Comparison of ENCODE assay signal across 8 mouse cellular contexts in the genomic region with DNA sequence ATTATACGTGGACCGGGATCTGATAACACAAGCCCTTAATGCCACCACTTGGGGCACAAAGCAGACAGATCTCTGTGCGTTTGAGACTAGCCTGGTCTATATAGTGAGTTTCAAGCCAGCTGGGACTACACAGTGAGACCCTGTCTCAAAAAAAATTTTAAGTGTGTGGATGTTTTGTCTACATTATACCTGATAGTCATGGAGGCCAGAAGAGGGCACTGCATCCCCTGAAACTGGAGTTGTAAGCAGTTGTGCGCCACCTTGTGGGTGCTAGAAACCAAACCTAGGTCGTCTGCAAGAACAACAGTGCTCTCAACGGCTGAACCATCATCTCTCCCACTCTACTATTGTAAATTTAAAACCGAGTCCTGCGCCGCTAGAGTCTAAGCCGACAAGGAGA. TPM values are rescaled to one million over a fixed set of nuclear protein-coding genes. Genes with fewer than 3 reads are reported as not detected.
DNase-seq lines count a peak whose midpoint lies in the region; ATAC-seq and TF ChIP-seq lines count a peak whose summit lies in the region.

No protein-coding gene starts in this region.

- peak; percentile 64 for TF ChIP-seq CTCF in heart, postnatal 0 days (IDR thresholded peaks at IDR 0.05; ENCODE audit: low read depth)
- TF ChIP-seq CTCF in lung, embryonic 14.5 days (IDR thresholded peaks at IDR 0.05; ENCODE audit: low read depth), result peak; percentile 89

- no peaks in the 10 kb centered on the region for H3K36me3 ChIP-seq in ES-E14 (ENCODE audit: control insufficient read depth, insufficient read depth, low read length, poor library complexity, severe bottlenecking)
- no peaks in the 10 kb centered on the region for H3K36me3 ChIP-seq in erythroblast, embryonic 14.5 days (ENCODE audit: control insufficient read depth)
- H3K36me3 ChIP-seq in heart, postnatal 0 days (replicated peaks; ENCODE audit: control insufficient read depth, insufficient read depth, low read length), result no peaks in the 10 kb centered on the region
- H3K36me3 ChIP-seq in lung, embryonic 14.5 days (ENCODE audit: insufficient read depth), result no peaks in the 10 kb centered on the region
- no peaks in the 10 kb centered on the region for H3K36me3 ChIP-seq in neural tube, embryonic 15.5 days

- H3K27ac ChIP-seq in ES-E14 (ENCODE audit: insufficient read depth, low read depth, low read length, poor library complexity, severe bottlenecking), result no peak overlapping the region
- no peak overlapping the region for H3K27ac ChIP-seq in heart, postnatal 0 days (ENCODE audit: low read depth)
- H3K27ac ChIP-seq in lung, embryonic 14.5 days (ENCODE audit: low read depth), result peak overlapping the region; percentile 30; the same call in 1 of the 2 replicates
- H3K27ac ChIP-seq in neural tube, embryonic 15.5 days (replicated peaks), result peak overlapping the region; percentile 19; the same call in 1 of the 2 replicates

- no peaks in the 10 kb centered on the region for H3K27me3 ChIP-seq in erythroblast, embryonic 14.5 days (ENCODE audit: control insufficient read depth)
- H3K27me3 ChIP-seq in heart, postnatal 0 days (ENCODE audit: control insufficient read depth, insufficient read depth, low read length), result no peaks in the 10 kb centered on the region
- no peaks in the 10 kb centered on the region for H3K27me3 ChIP-seq in lung, embryonic 14.5 days (ENCODE audit: insufficient read depth, low read length)
- no peaks in the 10 kb centered on the region for H3K27me3 ChIP-seq in neural tube, embryonic 15.5 days (replicated peaks)

- H3K9me3 ChIP-seq in ES-E14 (ENCODE audit: control insufficient read depth, insufficient read depth, low read depth, low read length), result no peaks in the 10 kb centered on the region
- peaks cover 6% of the 10 kb centered on the region for H3K9me3 ChIP-seq in erythroblast, embryonic 14.5 days (ENCODE audit: control insufficient read depth, low read length)
- no peaks in the 10 kb centered on the region for H3K9me3 ChIP-seq in heart, postnatal 0 days (replicated peaks; ENCODE audit: control insufficient read depth, low read length)
- H3K9me3 ChIP-seq in lung, embryonic 14.5 days (ENCODE audit: low read depth, low read length), result no peaks in the 10 kb centered on the region
- no peaks in the 10 kb centered on the region for H3K9me3 ChIP-seq in neural tube, embryonic 15.5 days (replicated peaks)

- in situ Hi-C loops in ES-E14 (cut with MboI; ENCODE audit: low sequenced_read_pairs in 2 of 2, unreplicated experiment in 2 of 2), result no loop called here

- peak; percentile 22; the same call in 1 of the 2 replicates for ATAC-seq in heart, postnatal 0 days (ENCODE audit: insufficient read depth, low read depth)
- peak; percentile 53 for ATAC-seq in lung, embryonic 14.5 days (ENCODE audit: insufficient read depth)
- ATAC-seq in neural tube, embryonic 15.5 days (ENCODE audit: low FRiP score), result peak; percentile 68

- WGBS in heart, postnatal 0 days, result 29% methylated on average over 10 of the region's 10 CpGs
- WGBS in lung, embryonic 14.5 days, result 24% methylated on average over 10 of the region's 10 CpGs
- 24% methylated on average over 10 of the region's 10 CpGs for WGBS in neural tube, embryonic 15.5 days

- peak overlapping the region; percentile 73 for H3K4me2 ChIP-seq in heart, postnatal 0 days (ENCODE audit: low read depth, low read length)
- peak overlapping the region; percentile 85 for H3K4me2 ChIP-seq in lung, embryonic 14.5 days
- H3K4me2 ChIP-seq in neural tube, embryonic 15.5 days, result peak overlapping the region; percentile 88

- peak; percentile 94 for DNase-seq in ES-E14 (ENCODE audit: low read depth, low spot score)
- peak; percentile 61 for DNase-seq in c-Kit-negative CD71-positive TER-119-positive erythroid progenitor cells, embryonic 14.5 days (ENCODE audit: low read depth, low spot score)
- peak; percentile 61 for DNase-seq in heart, postnatal 0 days (ENCODE audit: low spot score)
- peak; percentile 80 to 89 for DNase-seq in kidney, postnatal 36 days
- DNase-seq in lung, embryonic 14.5 days, result peak; percentile 90
- DNase-seq in thymus, adult 18-20 months, result peak; percentile 61 to 69

- H3K9ac ChIP-seq in ES-E14 (ENCODE audit: insufficient read depth, low read depth, low read length, poor library complexity, severe bottlenecking), result no peak overlapping the region
- H3K9ac ChIP-seq in heart, postnatal 0 days (replicated peaks; ENCODE audit: low read depth, low read length), result no peak overlapping the region
- H3K9ac ChIP-seq in lung, embryonic 14.5 days, result no peak overlapping the region
- no peak overlapping the region for H3K9ac ChIP-seq in neural tube, embryonic 15.5 days (replicated peaks)

- H3K4me3 ChIP-seq in ES-E14 (ENCODE audit: insufficient read depth in 1 of 2, low read depth in 1 of 2, low read length in 2 of 2, poor library complexity in 1 of 2, severe bottlenecking in 1 of 2), result peak overlapping the region in 1 of 2 experiments; percentile 85; a peak in 2 of 4 replicates
- peak overlapping the region; percentile 81 for H3K4me3 ChIP-seq in erythroblast, embryonic 14.5 days (replicated peaks)
- peak overlapping the region; percentile 80; the same call in 1 of the 2 replicates for H3K4me3 ChIP-seq in heart, postnatal 0 days (ENCODE audit: low read depth, low read length)
- H3K4me3 ChIP-seq in lung, embryonic 14.5 days (ENCODE audit: low read depth, low read length), result peak overlapping the region; percentile 79
- H3K4me3 ChIP-seq in neural tube, embryonic 15.5 days (replicated peaks), result peak overlapping the region; percentile 72

- H3K4me1 ChIP-seq in ES-E14 (ENCODE audit: control insufficient read depth in 2 of 2, insufficient read depth in 2 of 2, low read length in 2 of 2, poor library complexity in 1 of 2), result no peaks in the 10 kb centered on the region; a peak in 1 of 4 replicates
- peaks cover 20% of the 10 kb centered on the region for H3K4me1 ChIP-seq in erythroblast, embryonic 14.5 days (ENCODE audit: control insufficient read depth)
- peaks cover 5% of the 10 kb centered on the region for H3K4me1 ChIP-seq in heart, postnatal 0 days (ENCODE audit: control insufficient read depth, insufficient read depth)
- H3K4me1 ChIP-seq in lung, embryonic 14.5 days (ENCODE audit: insufficient read depth), result no peaks in the 10 kb centered on the region
- peaks cover 11% of the 10 kb centered on the region for H3K4me1 ChIP-seq in neural tube, embryonic 15.5 days

- TF ChIP-seq EP300 in heart, postnatal 0 days (IDR thresholded peaks at IDR 0.05; ENCODE audit: low read depth), result no peak

TF ChIP-seq in ES-E14, 5 proteins besides CTCF, POLR2A, EP300 and RAD21:
- TF ChIP-seq ZNF384 (IDR thresholded peaks at IDR 0.05; ENCODE audit: low read depth, low read length), result peak; percentile 80
- no peak for TF ChIP-seq MAFK (IDR thresholded peaks at IDR 0.05; ENCODE audit: insufficient read depth, low read depth, low read length)
- TF ChIP-seq HCFC1 (IDR thresholded peaks at IDR 0.05; ENCODE audit: borderline replicate concordance, insufficient read depth, low read length), result no peak
- peak; percentile 61; the same call in 1 of the 2 replicates for TF ChIP-seq ZC3H11A (IDR thresholded peaks at IDR 0.05; ENCODE audit: borderline replicate concordance, low read depth, low read length)
- TF ChIP-seq CHD2 (IDR thresholded peaks at IDR 0.05; ENCODE audit: low read depth, low read length), result no peak

RNA-seq across cellular contexts. Expression of a gene that starts 0.6 kb away (rescaled TPM):
- total RNA-seq in ES-E14 (2012; rRNA removed), result 19.1 and 20.0 TPM in 2 replicates
- 2.7 and 3.3 TPM in 2 replicates for polyA plus RNA-seq in erythroblast, embryonic 14.5 days (2012)
- 15.7 and 29.8 TPM in 2 replicates for total RNA-seq in heart, postnatal 0 days (2014; rRNA removed; ENCODE audit: low replicate concordance)
- 7.0 and 9.4 TPM in 2 replicates for polyA plus RNA-seq in heart, postnatal 0 days (2015; fragmentation: Nextera tagmentation; extraction: Ambion mirVana)
- 23.2 and 26.9 TPM in 2 replicates for polyA plus RNA-seq in lung, embryonic 14.5 days (2014; fragmentation: Nextera tagmentation; extraction: Ambion mirVana)
- polyA plus RNA-seq in neural tube, embryonic 15.5 days (2015; fragmentation: Nextera tagmentation; extraction: Ambion mirVana), result 12.9 and 16.3 TPM in 2 replicates

RNA-seq across cellular contexts. Expression of a gene that starts 9.3 kb away (rescaled TPM):
- 13.7 and 18.3 TPM in 2 replicates for total RNA-seq in ES-E14 (2012; rRNA removed)
- polyA plus RNA-seq in erythroblast, embryonic 14.5 days (2012), result 0.01 and 0.02 TPM in 2 replicates
- total RNA-seq in heart, postnatal 0 days (2014; rRNA removed; ENCODE audit: low replicate concordance), result 29.0 and 52.6 TPM in 2 replicates
- polyA plus RNA-seq in heart, postnatal 0 days (2015; fragmentation: Nextera tagmentation; extraction: Ambion mirVana), result 16.7 and 17.8 TPM in 2 replicates
- 27.2 and 29.9 TPM in 2 replicates for polyA plus RNA-seq in lung, embryonic 14.5 days (2014; fragmentation: Nextera tagmentation; extraction: Ambion mirVana)
- 43.3 and 49.3 TPM in 2 replicates for polyA plus RNA-seq in neural tube, embryonic 15.5 days (2015; fragmentation: Nextera tagmentation; extraction: Ambion mirVana)

Comparison
In these comparisons a context has a peak if more than half of its experiments do, and no peak if none do; other contexts are left out.
1. H3K27ac ChIP-seq: peak in lung, embryonic 14.5 days (single experiment) and neural tube, embryonic 15.5 days (single experiment); none in ES-E14 (single experiment) and heart, postnatal 0 days (single experiment).
2. RNA of a gene that starts 9.3 kb away (polyA plus RNA-seq): 43.3 to 49.3 TPM in neural tube, embryonic 15.5 days, 27.2 to 29.9 TPM in lung, embryonic 14.5 days and 16.7 to 17.8 TPM in heart, postnatal 0 days; 0.01 to 0.02 TPM in erythroblast, embryonic 14.5 days; every median in the first group is over 10 times any median in the second.
3. Peak in every context shown above with its lines, with median percentiles within 50 percentile points of each other: DNase-seq, ATAC-seq and H3K4me2 ChIP-seq.